Mouse (Mus musculus) common myeloid progenitor, adult 5-6 weeks (primary cell): Measurements from ENCODE around the gene 6030498E09Rik. TPM values are rescaled to one million over a fixed set of nuclear protein-coding genes. Genes with fewer than 3 reads are reported as not detected.
A peak's percentile ranks its signal among the peaks of the same experiment; 100 is the strongest.

Source experiments
- ATAC-seq: replicated peaks from 2 replicates; pipeline ENCODE4 v1.8.0; 2016; ENCODE audit warnings: low read depth, mild to moderate bottlenecking, moderate TSS enrichment, inconsistent platforms; ENCODE audit not compliant: poor library complexity, severe bottlenecking
- total RNA-seq: library from RNA; stranded (forward); fragments of 200-1000, 187-1606 nt; gene quantifications from 2 replicates; pipeline ENCODE4 v1.2.3, GENCODE M21; 2017

Gene 6030498E09Rik
- total RNA-seq: 1.1 and 3.2 TPM in 2 replicates

DNA sequence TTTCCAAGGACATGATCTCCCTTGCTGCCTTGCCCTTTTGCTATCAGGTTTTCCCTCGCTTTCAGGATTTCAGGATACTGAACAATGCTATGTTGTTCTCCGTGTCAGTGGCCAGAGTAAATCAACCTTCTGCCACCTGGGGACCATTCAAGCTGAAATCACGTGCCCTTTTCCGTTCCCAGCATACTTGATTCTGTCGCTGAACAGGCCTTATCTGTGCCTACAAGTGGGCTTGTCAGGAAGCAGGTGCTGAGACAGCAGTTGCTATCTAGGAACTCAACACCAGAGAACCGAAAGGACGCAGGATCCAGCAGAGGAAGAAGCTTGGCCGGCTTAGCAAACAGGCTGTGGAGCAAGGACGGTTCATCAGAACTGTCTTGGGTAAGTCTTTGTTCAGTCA, at the start of gene 6030498E09Rik:
Gene 6030498E09Rik (plus strand): TSS at position 194 of the 400 bp plus-strand sequence.
- peak; percentile 96 for ATAC-seq

DNA sequence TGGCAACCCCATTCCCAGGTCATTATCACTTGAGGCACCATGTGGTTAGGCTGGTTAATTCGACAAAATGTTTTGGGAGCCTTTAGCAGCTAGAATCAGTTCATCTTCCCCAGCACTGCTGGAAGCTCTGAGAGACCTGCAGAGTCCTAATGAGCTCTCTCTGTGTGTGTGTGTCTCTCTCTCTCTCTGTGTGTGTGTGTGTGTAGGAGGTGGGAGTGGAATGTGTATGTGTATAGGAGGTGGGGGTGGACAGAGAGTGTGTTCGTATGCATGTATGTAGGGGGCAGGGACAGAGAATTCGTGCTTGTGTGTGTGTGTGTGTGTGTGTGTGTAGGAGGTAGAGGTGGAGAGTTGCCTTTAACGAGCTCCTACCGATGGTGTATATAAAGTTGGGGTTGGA, 42.4 kb upstream of the 6030498E09Rik start:
- no peak for ATAC-seq

DNA sequence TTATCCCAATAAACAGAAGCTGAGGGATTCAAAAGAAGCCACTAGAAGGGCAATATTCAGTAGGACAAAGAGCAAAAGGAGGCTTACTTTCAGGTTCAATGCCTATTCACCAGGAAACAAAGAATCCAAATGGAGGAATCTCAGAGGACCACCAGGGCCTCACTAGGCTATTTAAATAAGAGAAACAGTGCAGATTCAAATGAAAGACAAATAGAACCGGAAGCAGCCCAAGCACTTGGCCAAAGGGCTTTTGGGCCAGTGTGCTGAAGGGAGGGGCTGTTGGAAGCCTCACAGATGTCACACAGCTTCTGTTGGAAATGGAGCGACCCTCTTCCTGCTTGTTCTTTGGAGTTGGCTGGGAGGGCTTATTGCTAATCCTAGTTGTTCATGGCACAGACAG, 41.8 kb upstream of the 6030498E09Rik start:
- no peak for ATAC-seq

DNA sequence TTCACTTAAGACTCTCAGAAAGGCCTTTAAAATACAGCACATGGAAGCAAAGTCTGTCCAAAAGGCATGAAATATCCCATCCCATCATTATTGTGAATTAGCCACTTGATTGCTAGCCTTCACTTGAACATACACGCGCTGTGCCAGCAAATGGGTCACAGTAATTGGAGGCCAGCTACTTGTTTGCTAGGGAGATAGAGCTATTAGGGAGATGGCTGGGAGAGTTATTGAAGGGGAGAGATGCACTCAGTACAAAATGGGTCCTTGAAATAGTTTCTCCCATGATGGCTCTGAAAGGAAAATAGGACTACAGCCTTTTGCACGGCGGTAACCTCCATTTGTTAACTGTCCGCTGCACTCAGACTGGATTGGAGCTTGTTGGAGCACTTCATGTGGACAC, 38.8 kb upstream of the 6030498E09Rik start:
- ATAC-seq: no peak

DNA sequence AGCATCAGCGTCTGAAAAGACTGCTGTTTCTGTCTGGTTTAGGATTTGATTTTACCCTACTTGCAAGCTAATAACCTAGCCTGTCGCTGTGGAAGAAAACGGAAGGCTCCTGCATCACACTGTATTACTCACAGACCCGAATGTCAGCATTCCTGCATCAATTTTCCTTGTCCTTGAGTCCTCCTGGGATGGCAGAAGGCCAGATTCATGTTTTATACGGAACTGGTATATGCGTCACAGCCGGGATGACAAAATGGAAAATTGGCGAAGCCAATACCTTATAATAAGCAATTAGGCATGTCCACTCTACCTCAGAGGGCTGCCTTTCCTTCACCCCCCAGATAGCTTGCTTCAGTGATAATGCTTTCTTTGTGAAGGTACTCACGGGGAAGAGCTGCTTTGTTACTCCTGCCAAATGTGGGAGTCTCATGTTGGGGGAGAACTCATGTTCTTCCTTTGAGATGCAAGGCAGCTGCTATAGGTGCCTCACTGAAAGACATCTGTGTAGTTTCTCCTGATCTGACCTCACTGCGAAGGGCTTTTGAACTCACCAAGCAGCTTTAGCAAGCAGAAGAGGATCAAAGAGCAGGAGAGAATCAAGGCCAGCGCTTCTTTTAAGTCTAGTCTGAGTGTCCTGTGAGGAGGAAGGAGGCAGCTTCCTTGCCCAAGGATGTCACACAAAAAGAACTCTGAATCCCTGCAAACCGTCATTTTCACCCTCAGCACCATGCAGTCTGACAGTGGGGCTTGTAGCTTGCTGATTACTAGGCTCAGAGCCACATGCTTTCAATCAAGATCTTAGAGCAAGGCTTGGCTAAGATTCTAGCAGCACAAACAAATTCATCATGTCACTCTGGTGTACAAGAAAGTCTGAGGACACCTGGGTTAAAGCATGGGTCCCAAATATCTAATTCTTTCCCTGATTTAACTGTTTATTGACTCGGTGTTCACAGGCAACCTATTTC, 37.3 kb upstream of the 6030498E09Rik start:
- ATAC-seq: no peak

DNA sequence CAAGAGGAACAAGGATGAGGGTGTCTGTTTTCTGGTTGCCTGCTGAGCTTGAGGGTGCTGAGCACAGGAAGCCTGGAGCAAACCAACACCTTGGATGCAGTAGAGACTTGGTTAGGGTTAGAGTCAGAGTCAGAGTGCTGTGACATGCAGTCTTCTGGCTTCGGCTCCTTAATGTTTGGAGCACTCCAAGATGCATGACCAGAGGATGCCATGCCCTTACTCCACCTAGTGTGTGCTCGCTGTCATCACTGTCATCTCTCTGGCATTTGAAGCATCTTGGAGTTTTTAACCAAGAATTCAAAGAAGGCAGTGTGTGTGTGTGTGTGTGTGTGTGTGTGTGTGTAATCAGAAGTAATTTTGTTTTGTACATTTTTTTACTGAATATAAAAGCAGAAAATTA, 1.0 kb upstream of the 6030498E09Rik start:
- ATAC-seq: no peak

DNA sequence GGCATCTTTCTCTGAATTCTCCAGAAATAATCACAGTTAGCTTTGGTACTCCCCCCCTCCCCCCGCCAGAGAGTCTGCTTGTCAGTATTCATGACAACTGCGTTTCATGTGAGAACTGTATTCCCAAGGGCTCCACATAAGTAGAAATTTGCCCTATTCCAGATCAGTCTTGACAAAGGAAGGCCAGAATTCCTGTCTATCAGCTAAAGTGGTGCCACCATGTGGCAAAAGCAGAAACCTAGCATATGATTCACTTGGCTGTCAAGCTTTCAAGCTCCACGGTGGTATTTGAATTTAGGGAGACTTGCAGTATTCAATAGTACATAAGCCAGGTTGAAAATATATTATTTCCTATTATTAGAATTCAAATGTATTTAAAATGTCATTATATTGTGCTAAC, 585 bp upstream of the 6030498E09Rik start:
- ATAC-seq: 0 out of 2 replicates have a peak, but pooled peaks have one; percentile 42

DNA sequence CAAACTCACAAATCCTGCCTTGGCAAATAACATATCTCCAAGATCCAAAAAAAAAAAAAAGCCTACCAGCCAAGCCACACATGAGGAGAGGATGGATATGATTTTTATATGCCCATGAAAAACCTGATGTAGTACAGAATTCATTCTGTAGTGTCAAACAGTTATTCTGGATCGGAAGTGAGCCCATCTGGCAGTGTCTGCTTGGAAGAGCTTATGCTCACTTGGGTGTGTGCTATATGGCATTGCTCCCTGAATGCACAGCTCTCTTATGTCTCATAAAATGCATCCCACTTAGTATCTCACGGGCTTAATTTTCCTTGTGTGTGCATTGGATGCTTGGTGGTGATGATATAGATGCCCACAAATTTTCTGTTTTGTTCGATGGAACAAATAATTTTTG, 21.9 kb downstream of the 6030498E09Rik start:
- ATAC-seq: no peak

DNA sequence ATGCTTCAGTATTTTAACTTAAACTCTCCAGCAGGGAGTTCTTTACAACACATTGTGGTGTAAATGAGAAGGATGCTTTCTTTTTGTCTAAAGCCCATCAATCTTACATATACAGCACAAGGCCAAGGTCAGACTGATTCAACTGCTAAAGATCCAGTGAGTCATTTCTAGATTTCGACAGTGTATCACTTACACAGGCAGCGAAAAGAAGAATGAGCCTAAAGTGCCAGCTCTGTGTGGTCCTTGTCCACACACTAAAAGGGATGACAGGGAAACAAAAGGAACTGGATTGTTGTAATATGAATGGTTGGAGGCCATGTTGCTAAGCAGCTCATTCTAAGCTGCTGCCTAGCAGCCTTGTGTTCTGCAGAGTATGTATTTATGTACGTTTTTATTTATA, 41.5 kb downstream of the 6030498E09Rik start:
- ATAC-seq: no peak

DNA sequence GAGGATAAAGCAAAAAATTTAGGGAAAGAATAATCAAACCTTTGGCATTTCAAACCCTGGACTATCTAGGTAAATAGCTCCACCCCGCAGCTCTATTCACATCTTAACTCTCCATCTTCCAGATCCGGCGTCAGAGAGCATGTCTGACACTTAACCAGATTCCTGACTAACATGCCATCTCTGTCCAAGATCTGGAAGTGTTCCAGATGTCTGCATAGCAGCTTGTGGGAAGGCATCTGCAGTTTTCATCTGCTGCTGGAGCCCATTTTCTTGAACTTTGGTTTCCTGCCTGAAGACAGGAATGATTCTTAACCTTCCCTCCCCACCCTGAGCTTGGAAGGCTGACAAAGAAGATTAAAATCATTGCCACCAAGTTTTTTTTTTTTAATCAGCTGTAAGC, 44.4 kb downstream of the 6030498E09Rik start:
- no peak for ATAC-seq

DNA sequence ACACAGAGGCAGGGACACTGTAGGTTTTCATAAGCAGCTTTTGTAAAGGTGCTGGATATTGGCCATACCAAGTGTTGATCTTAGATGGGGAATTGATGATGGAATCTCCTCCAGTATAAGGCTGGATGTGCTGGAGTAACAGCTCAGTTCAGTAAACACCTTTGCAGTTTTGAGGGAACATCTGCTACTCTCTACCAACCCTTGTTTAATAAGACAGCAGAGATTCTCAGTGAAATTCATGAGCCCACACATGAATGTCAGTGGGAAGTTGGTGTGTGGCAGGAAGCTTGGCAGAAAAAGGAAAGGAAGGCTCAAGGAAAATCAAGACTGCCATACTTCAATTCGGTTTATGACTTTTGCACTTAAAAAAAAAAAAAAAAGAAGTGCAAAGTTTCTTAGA, 186.1 kb downstream of the 6030498E09Rik start:
- ATAC-seq: no peak

DNA sequence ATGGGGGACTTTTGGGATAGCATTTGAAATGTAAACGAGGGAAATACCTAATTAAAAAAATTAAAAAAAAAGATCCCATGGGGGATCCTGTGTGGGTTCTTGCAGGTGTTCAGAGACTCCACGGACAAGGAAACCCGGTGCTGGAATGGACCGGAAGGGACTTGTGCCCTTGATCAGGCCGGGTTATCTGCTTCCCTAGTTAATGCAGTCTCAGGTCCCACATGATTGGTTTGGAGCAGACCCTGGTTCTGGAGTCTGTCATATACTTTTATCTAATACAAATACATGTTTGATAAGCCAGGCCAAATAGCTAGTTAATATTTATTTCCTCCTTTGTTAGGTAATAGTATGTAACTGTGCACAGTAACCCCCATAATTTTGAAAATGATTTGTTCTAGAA, 223.8 kb downstream of the 6030498E09Rik start:
- ATAC-seq: no peak

Other genes starting within 250 kb of the 6030498E09Rik start
- 65.5 and 70.0 TPM in 2 replicates for gene Cul4b, start 196.5 kb upstream of the 6030498E09Rik start, total RNA-seq
- gene Mcts1, start 172.1 kb upstream of the 6030498E09Rik start, total RNA-seq: 48.8 and 50.3 TPM in 2 replicates
- 26.7 and 38.4 TPM in 2 replicates for gene C1galt1c1, start 137.6 kb upstream of the 6030498E09Rik start, total RNA-seq